Mouse (Mus musculus) liver, embryonic 14.5 days (tissue): ENCODE measurements around the gene Ppm1g.

ENCODE experiments used
- CTCF ChIP-seq: IDR thresholded peaks from 2 replicates; pipeline ENCODE4 v1.5.1; 2016; ENCODE audit warnings: antibody characterized with exemption, low read depth, control low read depth
- EP300 ChIP-seq: IDR thresholded peaks from 2 replicates; pipeline ENCODE4 v1.6.1; 2016; ENCODE audit warnings: antibody characterized with exemption, low read depth

- TF ChIP-seq CTCF: peak; percentile 92
- peak; percentile 34; the same call in 1 of the 2 replicates for TF ChIP-seq EP300
These were observed 27.4 kb downstream of the Ppm1g start, which contains the start of the genes Snx17 and Eif2b4 for GRCm38 (mm10) chr5:31192939-31193630.
